Comparison of ENCODE assay signal across 9 mouse cellular contexts in the genomic region with DNA sequence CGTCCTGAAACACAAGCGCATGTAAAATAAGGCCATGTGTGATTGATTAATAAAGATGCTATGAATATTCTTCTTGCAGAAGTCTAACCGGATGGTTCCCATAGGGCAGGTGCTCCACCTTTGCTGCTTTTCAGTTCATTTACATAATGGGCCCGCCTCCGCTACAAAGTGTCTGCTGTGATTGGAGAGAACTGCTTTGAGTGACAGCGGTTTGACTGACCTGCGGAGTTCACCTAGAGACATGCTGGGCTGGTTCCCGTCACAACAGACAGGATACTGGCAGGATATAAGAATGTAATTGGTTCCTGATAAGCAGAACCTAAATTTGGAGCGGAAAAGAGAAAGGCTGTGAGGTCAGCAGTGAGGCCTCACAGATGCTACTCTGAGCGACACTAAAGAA. TPM values are rescaled to one million over a fixed set of nuclear protein-coding genes. Genes with fewer than 3 reads are reported as not detected.
DNase-seq lines count a peak whose midpoint lies in the region; ATAC-seq and TF ChIP-seq lines count a peak whose summit lies in the region.
"Had no signal": no experiment of that assay in that cellular context is flagged by ENCODE, and none has a peak within 500 bp of the region (broad histone marks: within the 10 kb centered on the region; RNA-seq: fewer than 3 reads in every experiment).

No protein-coding gene starts in this region.

- no peak for DNase-seq in hindbrain, embryonic 10.5 days (ENCODE audit: low spot score)
- DNase-seq in embryo, embryonic 10.5 days (ENCODE audit: low spot score), result peak; percentile 33
- DNase-seq in heart, postnatal 10 days, result peak; percentile 68 to 73
- no peak for DNase-seq in midbrain, postnatal 0 days (ENCODE audit: low spot score)
- no peak for DNase-seq in layer of hippocampus, adult 9-10 months (ENCODE audit: low spot score)
- DNase-seq in T-cell, adult 2 months (ENCODE audit: low spot score), result no peak

- no peak for TF ChIP-seq CTCF in midbrain, postnatal 0 days (IDR thresholded peaks at IDR 0.05)

- ATAC-seq in hindbrain, embryonic 13.5 days (ENCODE audit: low FRiP score), result 0 out of 2 replicates have a peak, but pooled peaks have one; percentile 36
- no peak for ATAC-seq in midbrain, postnatal 0 days (ENCODE audit: low FRiP score)
- no peak for ATAC-seq in erythroid progenitor cell, adult 5-6 weeks (replicated peaks; ENCODE audit: low FRiP score, poor library complexity, severe bottlenecking)

- no peak overlapping the region for H3K27ac ChIP-seq in hindbrain, embryonic 13.5 days
- H3K27ac ChIP-seq in hindbrain, embryonic 10.5 days, result no peak overlapping the region
- no peak overlapping the region for H3K27ac ChIP-seq in midbrain, postnatal 0 days (ENCODE audit: low read depth, low read length)

- H3K9me3 ChIP-seq in hindbrain, embryonic 13.5 days, result no peaks in the 10 kb centered on the region
- no peaks in the 10 kb centered on the region for H3K9me3 ChIP-seq in hindbrain, embryonic 10.5 days
- no peaks in the 10 kb centered on the region for H3K9me3 ChIP-seq in midbrain, postnatal 0 days (ENCODE audit: low read length)
- H3K9me3 ChIP-seq: G1E had no signal

- peak overlapping the region; percentile 36 for H3K4me2 ChIP-seq in hindbrain, embryonic 13.5 days
- H3K4me2 ChIP-seq in midbrain, postnatal 0 days (ENCODE audit: low read depth, low read length, poor library complexity, severe bottlenecking), result 0 out of 2 replicates have a peak overlapping the region, but pooled peaks have one; percentile 28

- peak overlapping the region; percentile 14; the same call in 1 of the 2 replicates for H3K4me3 ChIP-seq in hindbrain, embryonic 13.5 days
- H3K4me3 ChIP-seq in hindbrain, embryonic 10.5 days, result no peak overlapping the region
- H3K4me3 ChIP-seq in midbrain, postnatal 0 days (ENCODE audit: low read depth, low read length), result peak overlapping the region; percentile 16; the same call in 1 of the 2 replicates

- H3K36me3 ChIP-seq in hindbrain, embryonic 13.5 days, result no peaks in the 10 kb centered on the region
- no peaks in the 10 kb centered on the region for H3K36me3 ChIP-seq in hindbrain, embryonic 10.5 days
- H3K36me3 ChIP-seq in midbrain, postnatal 0 days (ENCODE audit: insufficient read depth, low read length), result no peaks in the 10 kb centered on the region
- H3K36me3 ChIP-seq: G1E had no signal

- H3K9ac ChIP-seq in hindbrain, embryonic 13.5 days, result no peak overlapping the region
- no peak overlapping the region for H3K9ac ChIP-seq in midbrain, postnatal 0 days (replicated peaks; ENCODE audit: low read length, poor library complexity, severe bottlenecking)

- H3K4me1 ChIP-seq in hindbrain, embryonic 13.5 days (replicated peaks), result peaks cover 4% of the 10 kb centered on the region; the same call in 1 of the 2 replicates
- peaks cover 5% of the 10 kb centered on the region; the same call in 1 of the 2 replicates for H3K4me1 ChIP-seq in hindbrain, embryonic 10.5 days (replicated peaks)
- H3K4me1 ChIP-seq in midbrain, postnatal 0 days (ENCODE audit: insufficient read depth, low read length), result no peaks in the 10 kb centered on the region

- WGBS in hindbrain, embryonic 13.5 days, result 43% methylated on average over 10 of the region's 10 CpGs
- WGBS in hindbrain, embryonic 10.5 days, result 41% methylated on average over 10 of the region's 10 CpGs
- WGBS in midbrain, postnatal 0 days, result 50% methylated on average over 10 of the region's 10 CpGs

- H3K27me3 ChIP-seq in hindbrain, embryonic 13.5 days, result no peaks in the 10 kb centered on the region
- no peaks in the 10 kb centered on the region for H3K27me3 ChIP-seq in hindbrain, embryonic 10.5 days (ENCODE audit: insufficient read depth, poor library complexity, severe bottlenecking)
- no peaks in the 10 kb centered on the region for H3K27me3 ChIP-seq in midbrain, postnatal 0 days (ENCODE audit: insufficient read depth, low read length)

- intact Hi-C loops in heart, postnatal 10 days (cut with DNase I), result no loop called here

RNA-seq across cellular contexts. Expression of a gene that starts 13.4 kb away (rescaled TPM):
- 31.6 and 35.1 TPM in 2 replicates for polyA plus RNA-seq in hindbrain, embryonic 13.5 days (2015; fragmentation: Nextera tagmentation; extraction: Ambion mirVana)
- polyA plus RNA-seq in hindbrain, embryonic 10.5 days (2016; fragmentation: Nextera tagmentation; extraction: Ambion mirVana), result 38.3 and 44.1 TPM in 2 replicates
- 100 to 1,000 TPM; 221 to 255 TPM for total RNA-seq in heart, postnatal 10 days (2021)
- 23.3 and 29.2 TPM in 2 replicates for total RNA-seq in midbrain, postnatal 0 days (2014; rRNA removed)
- polyA plus RNA-seq in midbrain, postnatal 0 days (2015; fragmentation: Nextera tagmentation; extraction: Ambion mirVana), result 36.7 and 39.5 TPM in 2 replicates
- total RNA-seq in erythroid progenitor cell, adult 5-6 weeks (2015; ENCODE audit: low replicate concordance), result 5.0 and 10.5 TPM in 2 replicates
- total RNA-seq in erythroid progenitor cell, adult 5-6 weeks (2017; ENCODE audit: low replicate concordance), result 1.2 and 1.8 TPM in 2 replicates

Comparison
In these comparisons a context has a peak if more than half of its experiments do, and no peak if none do; other contexts are left out.
1. DNase-seq: peak in embryo, embryonic 10.5 days (single experiment) and heart, postnatal 10 days (2 of 2); none in hindbrain, embryonic 10.5 days (single experiment), midbrain, postnatal 0 days (single experiment), layer of hippocampus, adult 9-10 months (single experiment) and T-cell, adult 2 months (single experiment).